Mouse (Mus musculus): ENCODE data around the gene Phc3. TPM values are rescaled to one million over a fixed set of nuclear protein-coding genes. Genes with fewer than 3 reads are reported as not detected.
A peak's percentile ranks its signal among the peaks of the same experiment; 100 is the strongest.

The Phc3 gene
- total RNA-seq (2021), result 10 to 100 TPM; 11.8 to 12.2 TPM
- long read RNA-seq, experiment 1, partial matches to known transcripts, result 0 of 2 reads
- long read RNA-seq, experiment 1, other reads (novel, unspliced or antisense), result 1 of 2 reads
- long read RNA-seq, experiment 2, partial matches to known transcripts, result 0 of 3 reads
- long read RNA-seq, experiment 2, other reads (novel, unspliced or antisense), result 3 of 3 reads

DNA sequence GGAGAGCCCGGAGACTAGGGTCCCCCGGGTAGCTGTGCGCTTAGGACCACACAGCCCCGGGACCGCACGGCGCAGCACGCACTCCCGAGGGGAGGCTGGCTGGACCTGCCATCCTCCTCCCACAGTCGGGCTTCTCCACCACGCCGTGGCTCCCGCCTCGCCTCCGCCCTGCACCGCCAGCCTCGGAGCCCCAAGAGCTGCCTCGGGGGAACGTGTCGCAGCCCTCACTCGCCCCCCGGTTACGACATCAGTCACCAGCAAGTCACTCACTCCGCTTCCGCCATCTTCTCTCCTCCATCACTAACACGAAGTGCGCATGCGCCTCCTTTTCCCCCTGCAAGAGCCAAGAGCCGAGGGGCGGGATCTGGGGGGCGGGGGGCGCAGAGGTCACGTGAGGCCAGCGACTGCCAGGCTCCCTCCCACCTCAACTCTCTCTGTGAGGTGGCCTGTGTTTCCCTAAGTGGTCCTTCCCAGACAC is at the start of gene Phc3:
Gene Phc3 (minus strand): TSS at position 312 of the 478 bp plus-strand sequence.
- peak; percentile 90 for DNase-seq (ENCODE audit: low spot score)

DNA sequence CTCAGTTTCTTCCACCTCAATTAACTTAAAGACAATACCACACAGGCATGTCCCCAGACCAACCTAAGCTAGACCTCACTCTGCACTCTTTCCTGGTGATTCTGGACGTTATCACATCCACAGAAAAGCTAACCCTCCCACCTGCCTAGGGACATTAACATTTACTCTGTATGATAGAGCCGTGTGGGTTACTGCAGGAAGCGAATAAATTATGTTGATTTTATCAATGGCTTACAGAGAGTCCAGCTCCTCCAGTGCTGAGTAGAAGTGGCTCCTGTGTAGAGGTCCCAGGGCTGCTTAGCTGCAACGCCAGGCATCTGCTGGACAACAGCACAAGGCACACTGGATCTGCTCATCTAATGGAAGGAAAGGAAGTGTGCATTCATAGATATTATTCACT is 48.4 kb upstream of the Phc3 start:
- DNase-seq (ENCODE audit: low spot score), result no peak

DNA sequence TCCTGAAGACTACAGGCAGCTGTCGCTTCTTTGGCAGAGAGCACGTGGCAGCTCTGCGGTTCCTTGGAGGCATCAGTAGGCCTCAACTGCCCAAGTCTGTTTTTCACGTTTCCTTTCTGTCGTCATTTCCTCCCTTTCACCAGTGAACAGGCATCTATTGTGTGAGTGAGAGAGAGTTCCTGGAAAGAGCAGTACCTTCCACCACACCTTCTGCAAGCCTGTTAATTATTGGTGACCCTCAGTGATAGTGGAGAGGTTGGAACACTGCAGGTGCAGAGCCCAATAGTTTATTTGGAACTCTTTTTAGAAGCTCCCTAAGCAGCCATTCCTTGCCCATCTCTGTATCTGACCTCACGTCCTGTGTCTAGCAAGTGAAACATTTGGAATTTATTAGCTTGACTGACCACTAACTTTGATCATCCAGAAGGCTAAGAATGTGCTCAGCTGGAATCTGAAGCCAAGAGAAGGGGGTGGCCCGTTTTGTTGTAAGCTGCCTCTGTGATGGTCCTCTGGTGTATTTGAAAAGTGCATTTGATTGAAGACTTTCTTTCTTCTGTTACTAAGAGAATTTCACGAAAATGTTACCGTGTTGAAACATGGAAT is 47.5 kb upstream of the Phc3 start:
- no peak for DNase-seq (ENCODE audit: low spot score)

DNA sequence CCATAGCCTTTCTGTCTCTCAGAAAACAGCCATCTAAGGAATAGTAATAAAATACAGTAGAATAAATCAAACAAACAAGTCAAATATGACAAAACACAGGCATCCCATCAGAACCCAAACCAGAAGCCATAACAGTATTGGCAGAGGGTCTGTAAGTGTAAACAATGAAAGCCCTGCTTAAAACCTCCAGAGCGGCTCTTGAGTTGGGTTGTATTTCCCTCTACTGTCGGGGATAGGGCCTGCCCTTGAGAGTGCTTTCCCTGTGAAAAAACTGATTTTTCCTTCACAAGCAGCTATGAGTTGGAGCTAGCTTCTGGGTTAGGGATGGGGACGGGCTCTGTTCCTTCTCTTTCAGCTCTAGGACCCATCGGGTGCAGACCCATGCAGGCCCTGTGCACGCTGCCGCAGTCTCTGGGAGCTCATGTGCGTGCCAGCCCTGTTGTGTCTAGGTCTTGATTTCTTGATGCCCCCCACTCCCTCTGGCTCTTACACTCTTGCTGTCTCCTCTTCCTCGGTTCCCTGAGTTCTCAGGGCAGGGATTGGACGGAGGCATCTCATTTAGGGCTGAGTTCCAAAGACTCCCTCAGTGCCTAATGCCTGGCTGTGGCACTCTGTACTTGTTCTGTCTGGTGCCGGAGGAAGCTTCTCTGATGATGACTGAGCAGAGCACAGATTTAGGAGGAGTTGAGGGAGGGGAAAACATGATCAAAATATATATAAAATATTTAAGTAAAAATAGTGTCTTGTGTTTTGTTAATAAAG is 46.6 kb upstream of the Phc3 start:
- no peak for DNase-seq (ENCODE audit: low spot score)

DNA sequence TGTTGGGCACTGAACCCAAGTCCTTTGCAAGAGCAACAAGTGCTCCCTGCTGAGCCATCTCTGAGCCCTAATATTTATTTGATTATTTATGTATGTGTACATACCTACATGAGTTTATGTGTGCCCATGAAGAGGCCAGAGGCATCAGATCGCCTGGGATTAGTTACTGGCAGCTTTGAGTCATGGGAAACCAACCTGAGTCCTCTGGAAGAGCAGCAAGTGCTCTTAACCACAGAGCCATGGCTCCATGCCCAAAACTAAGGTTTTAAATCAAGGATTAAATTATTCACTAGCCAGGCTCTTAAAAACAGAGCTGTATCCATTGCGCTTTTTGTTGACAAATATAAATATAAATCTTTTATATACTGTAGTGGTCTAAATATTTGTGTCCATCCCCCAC is 45.2 kb upstream of the Phc3 start:
- DNase-seq (ENCODE audit: low spot score), result no peak

DNA sequence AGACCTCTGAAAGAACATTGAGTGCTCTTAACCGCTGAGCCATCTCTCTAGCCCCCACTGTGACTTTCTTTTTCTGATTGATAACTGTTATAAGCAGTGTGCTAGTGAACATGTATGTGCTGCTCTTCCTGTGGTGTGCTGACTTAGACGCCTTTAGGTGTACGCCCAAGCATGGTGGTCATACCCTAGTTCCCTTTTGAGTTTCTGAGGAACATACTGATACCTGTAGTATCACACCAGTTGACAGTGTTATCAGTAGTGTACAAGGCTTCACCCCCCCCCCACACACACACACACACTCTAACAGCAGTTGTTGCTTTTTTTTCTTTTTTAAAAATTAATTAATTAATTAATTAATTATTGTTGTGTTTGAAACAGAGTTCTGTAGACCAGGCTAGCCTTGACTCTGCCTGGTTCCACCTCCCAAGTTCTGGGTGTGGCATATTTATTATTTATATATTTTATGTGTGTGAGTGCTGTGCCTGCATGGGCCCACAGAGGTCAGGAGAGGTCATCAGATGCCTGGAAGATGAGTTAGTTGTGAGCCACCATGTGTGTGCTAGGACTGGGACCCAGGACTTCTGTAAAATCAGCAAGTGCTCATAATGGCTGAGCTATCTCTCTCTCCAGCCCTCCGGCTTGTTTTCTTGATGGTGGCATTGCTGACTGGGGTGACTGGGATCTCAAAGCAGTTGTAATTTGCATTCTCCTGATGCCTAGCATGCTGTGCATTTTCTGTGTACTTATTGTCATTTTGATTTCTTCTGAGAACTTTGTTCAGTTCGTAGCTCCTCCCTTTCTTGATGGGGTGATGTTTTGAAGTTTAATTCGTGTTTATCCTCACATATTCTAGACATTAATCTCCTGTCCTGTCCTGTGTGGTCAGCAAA is 35.4 kb upstream of the Phc3 start:
- DNase-seq (ENCODE audit: low spot score), result no peak

DNA sequence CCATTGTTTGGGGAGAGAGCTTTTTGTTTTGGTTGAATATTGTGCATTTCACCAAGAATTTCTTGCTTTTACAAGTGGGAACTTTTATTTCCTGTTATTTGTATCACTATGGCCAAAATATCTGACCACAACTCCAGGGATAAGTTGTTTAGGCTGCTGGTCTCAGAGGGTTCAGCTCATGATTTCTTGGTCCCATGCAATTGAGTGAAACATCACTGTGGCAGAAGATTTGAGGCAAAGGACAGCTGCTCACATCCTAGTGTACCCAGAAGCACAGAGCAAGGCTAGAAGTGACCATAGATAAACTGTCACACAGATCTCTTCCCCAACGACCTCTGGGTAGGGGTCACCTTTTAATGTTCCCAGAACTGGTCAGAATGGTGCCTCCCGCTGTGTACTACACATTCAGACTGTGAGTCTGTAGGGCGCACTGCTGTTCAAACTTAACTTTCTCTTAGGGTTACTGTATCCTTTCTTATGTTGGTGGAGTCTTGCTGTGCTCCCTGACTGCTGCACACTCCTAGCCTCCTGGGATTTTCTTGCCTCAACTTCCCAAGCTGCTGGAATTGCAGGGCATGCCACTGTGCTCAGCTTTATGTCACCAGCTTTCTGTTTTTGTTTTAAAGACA is 31.9 kb upstream of the Phc3 start:
- no peak for DNase-seq (ENCODE audit: low spot score)

DNA sequence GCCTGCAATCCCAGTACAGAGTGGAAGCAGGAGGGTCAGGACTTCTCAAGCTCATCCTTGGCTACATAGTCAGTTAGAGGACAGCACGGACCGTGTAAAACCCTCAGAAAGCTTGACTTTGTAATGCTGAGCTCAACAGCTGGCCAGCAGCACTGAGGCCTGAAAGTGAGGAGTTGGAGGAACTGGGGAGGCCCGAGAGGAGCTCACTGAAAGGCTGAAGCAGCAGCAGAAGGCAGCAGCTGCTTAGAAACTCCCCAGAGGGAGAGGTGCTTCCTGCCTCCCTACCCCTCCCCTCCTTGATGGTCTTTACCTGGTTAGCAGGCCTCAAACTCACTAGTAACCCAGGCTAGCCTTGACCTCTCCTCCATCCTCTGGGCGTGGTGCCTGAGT is 30.8 kb upstream of the Phc3 start:
- peak; percentile 8 for DNase-seq (ENCODE audit: low spot score)

DNA sequence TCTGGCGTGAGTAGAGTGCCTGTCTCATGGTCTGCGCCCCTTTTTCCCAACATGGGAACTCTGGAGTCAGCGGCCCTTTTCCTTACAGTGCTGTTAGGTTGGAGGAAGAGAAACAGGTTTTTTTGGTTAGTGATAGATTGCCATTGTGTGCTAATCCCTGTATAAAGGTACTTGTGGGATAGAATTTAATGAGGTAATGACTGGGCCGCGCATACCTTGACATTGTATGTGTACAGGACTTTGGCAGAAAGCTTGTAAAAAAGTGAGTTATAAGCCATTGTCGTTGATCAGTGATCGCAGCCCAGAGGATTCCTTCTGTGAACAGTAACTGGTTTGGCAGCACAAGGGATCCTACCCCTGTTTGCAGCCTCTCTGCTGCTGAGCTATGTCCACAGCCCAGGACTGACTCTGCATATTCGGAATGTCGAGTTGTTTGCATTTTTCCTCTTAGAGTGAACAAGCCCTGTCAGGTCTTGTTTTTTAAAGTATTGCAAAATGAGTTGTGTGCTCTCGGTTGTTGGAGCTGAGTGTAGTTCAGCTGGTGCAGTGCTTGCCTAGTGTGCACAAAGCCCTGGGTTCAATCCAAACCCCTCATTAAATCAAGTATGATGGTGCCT is 30.3 kb upstream of the Phc3 start:
- no peak for DNase-seq (ENCODE audit: low spot score)

DNA sequence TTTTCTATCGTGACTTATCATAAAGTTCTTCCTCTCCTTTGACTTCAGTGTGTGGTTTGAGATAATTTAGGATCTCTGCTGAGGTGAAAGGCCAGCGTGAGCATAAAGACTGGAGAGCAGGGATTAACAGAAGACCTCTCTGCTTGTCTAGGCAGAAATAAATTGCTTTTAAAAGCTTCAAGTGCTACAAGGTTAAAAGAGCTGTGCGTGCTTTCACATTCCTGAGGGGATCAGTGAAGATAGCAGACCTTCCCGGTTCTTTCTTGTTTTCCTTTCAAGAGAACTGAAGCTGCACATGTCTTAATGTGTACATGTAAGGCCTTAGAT is 27.4 kb upstream of the Phc3 start:
- no peak for DNase-seq (ENCODE audit: low spot score)

DNA sequence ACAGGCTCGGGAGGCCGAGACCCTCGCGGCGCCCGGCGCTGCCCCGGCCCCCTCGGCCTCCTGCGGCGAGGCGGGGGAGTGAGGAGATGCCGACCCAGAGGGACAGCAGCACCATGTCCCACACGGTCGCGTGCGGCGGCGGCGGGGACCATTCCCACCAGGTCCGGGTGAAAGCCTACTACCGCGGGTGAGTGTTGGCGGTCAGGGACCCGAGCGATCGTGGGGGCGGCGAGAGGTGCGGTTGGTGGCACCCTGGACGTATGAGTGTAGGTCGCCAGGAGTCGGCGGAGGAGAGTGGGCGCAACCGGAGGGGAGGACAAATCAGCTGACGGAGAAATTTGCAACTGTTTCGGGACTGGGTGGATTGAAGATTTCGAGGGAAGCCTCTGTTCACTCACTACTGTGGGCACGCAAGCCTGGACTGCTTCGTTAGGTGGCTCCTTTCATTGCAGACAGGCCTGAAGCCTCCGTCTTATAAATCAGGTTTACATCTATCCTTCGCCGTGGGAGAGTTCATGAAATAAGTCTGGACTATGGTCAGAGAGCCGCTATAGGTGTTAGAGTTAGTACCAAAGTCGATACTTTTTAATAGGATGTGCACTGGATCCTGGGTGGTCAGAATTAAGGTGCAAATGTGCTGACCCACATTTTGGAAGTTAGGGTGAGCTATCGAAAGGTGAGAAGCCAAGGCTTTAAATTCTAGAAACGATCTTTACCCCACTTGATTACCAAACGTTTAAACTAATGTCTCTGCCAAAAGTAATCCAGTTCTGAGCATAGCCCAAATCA is 26.9 kb upstream of the Phc3 start:
- no peak for DNase-seq (ENCODE audit: low spot score)

DNA sequence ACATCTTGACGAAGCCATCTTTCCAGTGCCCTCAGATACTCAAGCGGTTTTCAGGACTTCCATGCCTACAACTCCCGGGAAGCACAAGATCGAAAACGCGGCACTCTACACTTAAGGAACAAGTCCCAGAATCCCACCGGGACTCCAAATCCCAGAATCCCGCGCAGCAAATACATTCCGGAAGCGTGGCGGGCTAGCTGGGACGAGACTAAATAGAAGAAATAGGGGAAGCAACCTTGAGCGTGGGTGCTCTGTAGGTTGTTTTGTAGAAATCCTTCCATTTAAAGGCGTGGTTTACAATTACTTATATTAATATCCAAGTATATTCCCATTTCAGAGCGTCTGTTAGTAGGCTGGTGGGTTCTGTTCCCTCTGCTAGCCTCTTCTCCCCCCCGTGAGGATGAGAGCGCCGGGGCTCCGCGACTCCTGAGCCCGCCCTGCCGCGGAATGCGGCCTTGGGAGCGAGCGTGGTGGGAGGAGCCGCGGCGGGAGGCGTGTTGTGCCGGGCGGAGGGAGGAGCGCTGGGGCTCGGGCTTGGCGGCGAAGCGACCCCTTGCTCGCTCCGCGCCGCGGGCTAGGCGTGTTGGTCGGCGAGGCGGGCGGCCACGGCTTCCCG is 26.2 kb upstream of the Phc3 start, which contains the start of gene Prkci:
Gene Prkci (plus strand): TSS at position 465 of the 616 bp plus-strand sequence.
- peak; percentile 93 for DNase-seq (ENCODE audit: low spot score)

DNA sequence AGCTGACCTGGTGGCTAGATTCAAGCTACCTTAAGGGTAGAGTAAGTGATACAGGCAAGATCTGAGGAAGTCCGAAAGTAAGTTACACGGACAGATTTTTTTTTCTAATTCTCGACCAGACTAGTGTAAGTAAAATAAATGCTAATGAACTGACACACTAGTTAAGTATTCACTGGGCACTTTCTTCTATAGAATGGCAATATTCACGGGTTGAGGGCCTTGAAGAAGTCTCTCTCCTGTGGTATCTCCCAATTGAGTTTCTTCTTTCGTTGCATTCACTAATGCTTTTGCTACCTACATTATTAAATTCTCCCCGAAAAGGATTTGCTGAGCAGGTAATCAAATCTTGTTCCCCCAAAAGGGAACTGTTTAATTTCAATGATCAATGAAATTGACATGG is 25.6 kb upstream of the Phc3 start:
- DNase-seq (ENCODE audit: low spot score), result no peak

DNA sequence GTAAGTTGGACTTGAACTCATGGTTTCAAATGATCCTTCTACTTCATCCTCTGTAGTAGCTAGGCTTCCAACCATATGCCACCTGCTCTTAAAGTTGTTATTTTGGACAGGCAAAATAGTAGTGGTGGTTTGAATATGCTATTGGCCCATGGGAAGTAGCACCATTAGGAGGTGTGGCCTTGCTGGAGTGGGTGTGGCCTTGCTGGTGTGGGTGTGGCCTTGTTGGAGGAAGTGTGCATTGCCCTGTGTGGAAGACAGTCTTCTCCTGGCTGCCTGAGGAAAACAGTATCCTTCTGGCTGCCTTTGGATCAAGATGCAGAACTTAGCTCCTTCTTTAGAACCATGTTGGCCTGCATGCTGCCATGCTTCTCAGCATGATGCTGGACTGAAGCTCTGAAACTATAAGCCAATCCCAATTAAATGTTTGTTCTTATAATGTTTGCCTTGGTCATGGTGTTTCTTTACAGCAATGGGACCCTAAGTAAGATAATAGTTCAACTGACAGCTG is 23.9 kb upstream of the Phc3 start:
- DNase-seq (ENCODE audit: low spot score), result no peak

DNA sequence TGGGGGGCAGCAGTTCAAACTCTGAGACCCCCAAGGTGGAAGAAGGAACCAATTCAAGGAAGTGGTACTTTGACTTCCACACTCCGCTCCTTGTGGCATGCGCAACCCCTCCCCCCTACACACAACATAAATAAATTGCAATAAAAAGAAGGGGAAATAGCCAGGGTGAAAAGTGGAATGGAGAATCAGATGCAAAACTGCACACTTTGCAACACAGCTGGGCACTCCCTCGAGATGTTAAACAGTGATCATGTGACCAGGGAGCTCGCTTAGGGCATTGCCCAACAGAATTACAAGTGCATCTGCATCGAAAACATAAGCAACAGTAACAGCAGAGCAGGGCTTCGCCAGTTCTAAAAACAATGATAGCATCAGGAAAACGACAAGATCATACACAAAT is 22.9 kb upstream of the Phc3 start:
- DNase-seq (ENCODE audit: low spot score), result no peak

DNA sequence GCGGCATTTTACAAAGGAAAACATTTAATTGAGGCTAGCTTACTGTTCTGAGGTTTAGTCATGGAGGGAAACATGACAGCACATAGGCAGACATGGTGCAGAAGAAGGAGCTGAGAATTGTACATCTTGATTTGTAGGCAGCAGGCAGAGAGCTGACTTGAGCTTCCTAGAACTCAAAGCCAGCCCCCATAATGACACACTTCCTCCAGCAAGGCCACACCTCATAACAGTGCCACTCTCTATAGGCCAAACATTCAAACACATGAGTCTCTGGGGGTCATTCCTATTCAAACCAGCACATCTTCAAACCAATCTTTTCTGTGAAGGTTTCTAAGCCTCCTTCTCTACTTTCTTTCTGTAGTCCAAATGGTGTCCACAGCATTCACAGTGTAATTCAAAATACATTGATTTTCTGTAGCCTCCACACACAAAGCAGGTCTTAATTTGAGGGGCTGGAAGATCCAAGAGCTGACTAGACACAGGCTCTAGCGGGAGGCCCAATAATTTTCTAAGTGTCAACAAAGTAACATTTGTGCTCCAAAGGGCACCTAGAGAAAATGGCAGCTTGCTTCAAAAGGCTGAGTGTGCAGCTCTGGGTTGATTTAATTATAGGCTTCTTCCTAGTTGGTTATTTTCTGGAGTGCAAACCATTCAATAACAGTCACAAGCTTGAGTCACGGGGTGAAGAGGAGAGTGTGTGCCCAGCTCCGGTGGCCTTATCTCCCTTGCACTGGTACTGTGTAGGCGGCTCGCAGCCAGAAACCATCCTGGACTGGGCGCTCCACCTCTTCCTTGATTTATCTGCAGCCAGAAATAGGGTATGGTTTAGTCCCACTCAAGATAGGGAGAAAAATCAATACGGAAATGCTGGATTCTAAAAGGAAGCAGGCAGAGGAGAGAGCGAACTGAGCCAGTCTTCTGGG is 18.4 kb upstream of the Phc3 start:
- no peak for DNase-seq (ENCODE audit: low spot score)

DNA sequence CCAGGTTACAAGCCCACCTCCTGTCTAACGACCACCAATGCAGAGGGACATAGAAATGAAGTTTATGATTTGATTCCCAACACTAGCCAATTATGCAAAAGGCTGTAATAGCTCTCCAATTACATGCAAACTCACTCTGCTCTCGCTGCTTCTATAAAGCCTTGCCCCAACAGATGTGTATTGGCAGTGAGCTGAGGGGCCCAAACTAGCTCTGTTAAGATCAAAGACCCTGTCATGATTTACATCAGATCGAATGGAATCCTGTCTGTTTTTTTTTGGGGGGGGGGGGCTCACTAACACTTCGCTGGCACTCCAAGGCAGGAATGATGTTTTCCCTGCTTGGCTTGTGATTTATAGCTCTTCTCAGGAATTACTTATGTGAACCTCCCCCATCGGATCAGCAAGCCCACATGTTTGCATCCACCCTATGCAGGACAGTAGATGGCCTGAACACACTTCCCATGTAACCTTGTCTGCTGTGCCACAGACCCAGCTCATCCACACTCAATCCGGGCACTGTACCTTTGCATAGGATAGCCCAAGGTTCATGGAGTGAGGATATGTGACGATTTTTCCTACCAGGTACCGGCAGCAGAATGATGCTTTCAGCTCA is 13.8 kb upstream of the Phc3 start:
- no peak for DNase-seq (ENCODE audit: low spot score)
